ENCODE assay signal across 11 mouse cellular contexts in genomic region chr2:143951546-143952315, GRCm38 (mm10). TPM values are rescaled to one million over a fixed set of nuclear protein-coding genes. Genes with fewer than 3 reads are reported as not detected.
DNase-seq lines count a peak whose midpoint lies in the region; ATAC-seq and TF ChIP-seq lines count a peak whose summit lies in the region.
"Had no signal": no experiment of that assay in that cellular context is flagged by ENCODE, and none has a peak within 500 bp of the region (broad histone marks: within the 10 kb centered on the region; RNA-seq: fewer than 3 reads in every experiment).

No protein-coding gene starts in this region.

- no peak overlapping the region for H3K4me3 ChIP-seq in heart, postnatal 0 days (ENCODE audit: low read depth, low read length)
- H3K4me3 ChIP-seq: heart, adult 2 months; limb, embryonic 13.5 days; neural tube, embryonic 12.5 days had no signal

- H3K27ac ChIP-seq in heart, postnatal 0 days (ENCODE audit: low read depth): peak overlapping the region; percentile 44; the same call in 1 of the 2 replicates
- H3K27ac ChIP-seq: heart, adult 2 months; limb, embryonic 13.5 days; neural tube, embryonic 12.5 days had no signal

- intact Hi-C loops in left cerebral cortex, postnatal 25 days (cut with DNase I): no loop called here

- TF ChIP-seq CTCF in heart, postnatal 0 days (IDR thresholded peaks at IDR 0.05; ENCODE audit: low read depth): no peak

- H3K9ac ChIP-seq in heart, postnatal 0 days (replicated peaks; ENCODE audit: low read depth, low read length): no peak overlapping the region
- H3K9ac ChIP-seq: limb, embryonic 13.5 days; neural tube, embryonic 12.5 days had no signal

- 57% methylated on average over 5 of the region's 5 CpGs for WGBS in heart, postnatal 0 days

- ATAC-seq in heart, postnatal 0 days (ENCODE audit: insufficient read depth, low read depth): no peak
- ATAC-seq: forebrain, embryonic 14.5 days had no signal

- peaks cover 98% of the 10 kb centered on the region for H3K36me3 ChIP-seq in heart, postnatal 0 days (replicated peaks; ENCODE audit: control insufficient read depth, insufficient read depth, low read length)

- H3K4me1 ChIP-seq in heart, postnatal 0 days (ENCODE audit: control insufficient read depth, insufficient read depth): peaks cover 18% of the 10 kb centered on the region
- H3K4me1 ChIP-seq: limb, embryonic 13.5 days; neural tube, embryonic 12.5 days had no signal

- no peaks in the 10 kb centered on the region for H3K27me3 ChIP-seq in heart, postnatal 0 days (ENCODE audit: control insufficient read depth, insufficient read depth, low read length)
- H3K27me3 ChIP-seq: limb, embryonic 13.5 days; neural tube, embryonic 12.5 days had no signal

- H3K4me2 ChIP-seq in heart, postnatal 0 days (ENCODE audit: low read depth, low read length): no peak overlapping the region
- H3K4me2 ChIP-seq: limb, embryonic 13.5 days; neural tube, embryonic 12.5 days had no signal

- DNase-seq in kidney, postnatal 10 days: peak; percentile 49
- no peak for DNase-seq in kidney, adult 18-20 months
- DNase-seq in 416B (ENCODE audit: low read depth): peak; percentile 83
- DNase-seq in adrenal gland, postnatal 10 days: peak; percentile 36
- DNase-seq in heart, postnatal 0 days (ENCODE audit: low spot score): no peak
- DNase-seq in thymus, postnatal 0 days (ENCODE audit: low spot score): no peak
- no peak for DNase-seq in left cerebral cortex, postnatal 25 days (ENCODE audit: low spot score in 2 of 2)

- H3K9me3 ChIP-seq in heart, postnatal 0 days (replicated peaks; ENCODE audit: control insufficient read depth, low read length): no peaks in the 10 kb centered on the region
- H3K9me3 ChIP-seq: limb, embryonic 13.5 days; neural tube, embryonic 12.5 days had no signal

- no peak for TF ChIP-seq EP300 in heart, postnatal 0 days (IDR thresholded peaks at IDR 0.05; ENCODE audit: low read depth)

RNA-seq across cellular contexts. Expression of gene Dstn, which starts 36.6 kb away (rescaled TPM):
- 100 to 1,000 TPM; 175 to 191 TPM for total RNA-seq in adrenal gland, postnatal 10 days (2021)
- total RNA-seq in heart, postnatal 0 days (2014; rRNA removed; ENCODE audit: low replicate concordance): 627 and 637 TPM in 2 replicates
- polyA plus RNA-seq in heart, postnatal 0 days (2015; fragmentation: Nextera tagmentation; extraction: Ambion mirVana): 912 and 913 TPM in 2 replicates
- polyA plus RNA-seq in thymus, postnatal 0 days (2015; fragmentation: Nextera tagmentation; extraction: Ambion mirVana): 205 and 225 TPM in 2 replicates
- total RNA-seq in left cerebral cortex, postnatal 25 days (2021): 100 to 1,000 TPM; 171 to 186 TPM

RNA-seq across cellular contexts. Expression of gene Rrbp1, which starts 59.3 kb away (rescaled TPM):
- total RNA-seq in adrenal gland, postnatal 10 days (2021): 100 to 1,000 TPM; 189 to 196 TPM
- 29.5 and 53.0 TPM in 2 replicates for total RNA-seq in heart, postnatal 0 days (2014; rRNA removed; ENCODE audit: low replicate concordance)
- polyA plus RNA-seq in heart, postnatal 0 days (2015; fragmentation: Nextera tagmentation; extraction: Ambion mirVana): 47.5 and 49.3 TPM in 2 replicates
- 26.3 and 34.4 TPM in 2 replicates for polyA plus RNA-seq in thymus, postnatal 0 days (2015; fragmentation: Nextera tagmentation; extraction: Ambion mirVana)
- 10 to 100 TPM; 54.3 to 74.0 TPM for total RNA-seq in left cerebral cortex, postnatal 25 days (2021)

Comparison
In these comparisons a context has a peak if more than half of its experiments do, and no peak if none do; other contexts are left out.
1. DNase-seq: peak in kidney, postnatal 10 days (single experiment), 416B (single experiment) and adrenal gland, postnatal 10 days (single experiment); none in kidney, adult 18-20 months (single experiment), heart, postnatal 0 days (single experiment), thymus, postnatal 0 days (single experiment) and left cerebral cortex, postnatal 25 days (0 of 2).